9 mouse cellular contexts compared by ENCODE assay signal in genomic region chr11:79963212-79963974, GRCm38 (mm10). TPM values are rescaled to one million over a fixed set of nuclear protein-coding genes. Genes with fewer than 3 reads are reported as not detected.
A peak's percentile ranks its signal among the peaks of the same experiment; 100 is the strongest.
DNase-seq lines count a peak whose midpoint lies in the region; ATAC-seq lines count a peak whose summit lies in the region.
"Had no signal": no experiment of that assay in that cellular context is flagged by ENCODE, and none has a peak within 500 bp of the region (broad histone marks: within the 10 kb centered on the region; RNA-seq: fewer than 3 reads in every experiment).

No protein-coding gene starts in this region.

- peaks cover 12% of the 10 kb centered on the region for H3K4me1 ChIP-seq in kidney, embryonic 15.5 days
- peaks cover 13% of the 10 kb centered on the region for H3K4me1 ChIP-seq in limb, embryonic 10.5 days
- H3K4me1 ChIP-seq in neural tube, embryonic 12.5 days = peaks cover 2% of the 10 kb centered on the region

- no peak overlapping the region for H3K27ac ChIP-seq in kidney, embryonic 15.5 days
- peak overlapping the region; percentile 4; the same call in 1 of the 2 replicates for H3K27ac ChIP-seq in limb, embryonic 10.5 days
- no peak overlapping the region for H3K27ac ChIP-seq in neural tube, embryonic 12.5 days

- ATAC-seq in kidney, embryonic 15.5 days (replicated peaks; ENCODE audit: low FRiP score) = no peak
- no peak for ATAC-seq in neural tube, embryonic 12.5 days (ENCODE audit: low FRiP score, low read depth)

- 0 out of 2 replicates have a peak overlapping the region, but pooled peaks have one; percentile 5 for H3K4me3 ChIP-seq in kidney, embryonic 15.5 days (replicated peaks)
- H3K4me3 ChIP-seq in limb, embryonic 10.5 days = peak overlapping the region; percentile 81
- H3K4me3 ChIP-seq in neural tube, embryonic 12.5 days = no peak overlapping the region

- no peak overlapping the region for H3K9ac ChIP-seq in kidney, embryonic 15.5 days
- H3K9ac ChIP-seq in neural tube, embryonic 12.5 days = no peak overlapping the region

- peaks cover 16% of the 10 kb centered on the region for H3K36me3 ChIP-seq in kidney, embryonic 15.5 days
- peaks cover 23% of the 10 kb centered on the region for H3K36me3 ChIP-seq in limb, embryonic 10.5 days
- peaks cover 12% of the 10 kb centered on the region for H3K36me3 ChIP-seq in neural tube, embryonic 12.5 days

- DNase-seq in kidney, postnatal 25 days = no peak
- peak; percentile 21 for DNase-seq in embryo, embryonic 10 days (ENCODE audit: low spot score)
- no peak for DNase-seq in limb, embryonic 10.5 days (ENCODE audit: low spot score)
- no peak for DNase-seq in adrenal gland, adult 8-10 months
- DNase-seq in adrenal gland, postnatal 4 days (ENCODE audit: low spot score in 2 of 2) = no peak
- no peak for DNase-seq in right cerebral cortex, postnatal 10 days (ENCODE audit: low spot score in 2 of 2)
- DNase-seq: gastrocnemius, postnatal 14 days had no signal

- WGBS in kidney, embryonic 15.5 days = 29% methylated on average over 8 of the region's 8 CpGs
- WGBS in limb, embryonic 10.5 days = 48% methylated on average over 8 of the region's 8 CpGs
- 52% methylated on average over 8 of the region's 8 CpGs for WGBS in neural tube, embryonic 12.5 days

- no peaks in the 10 kb centered on the region for H3K9me3 ChIP-seq in kidney, embryonic 15.5 days (replicated peaks)
- H3K9me3 ChIP-seq in limb, embryonic 10.5 days (replicated peaks) = no peaks in the 10 kb centered on the region
- H3K9me3 ChIP-seq in neural tube, embryonic 12.5 days = no peaks in the 10 kb centered on the region

- H3K4me2 ChIP-seq in kidney, embryonic 15.5 days = peak overlapping the region; percentile 67
- H3K4me2 ChIP-seq in neural tube, embryonic 12.5 days (replicated peaks) = peak overlapping the region; percentile 59

- H3K27me3 ChIP-seq in kidney, embryonic 15.5 days = 0 out of 2 replicates have a peak, but pooled peaks cover 18% of the 10 kb centered on the region
- no peaks in the 10 kb centered on the region for H3K27me3 ChIP-seq in limb, embryonic 10.5 days (ENCODE audit: low read depth, poor library complexity, severe bottlenecking)
- no peaks in the 10 kb centered on the region for H3K27me3 ChIP-seq in neural tube, embryonic 12.5 days (replicated peaks)

RNA-seq across cellular contexts. Expression of gene Utp6, which starts 1.2 kb away (rescaled TPM):
- 50.3 and 55.6 TPM in 2 replicates for polyA plus RNA-seq in kidney, embryonic 15.5 days (2015; fragmentation: Nextera tagmentation; extraction: Ambion mirVana)
- 72.3 and 77.1 TPM in 2 replicates for polyA plus RNA-seq in limb, embryonic 10.5 days (2016; fragmentation: Nextera tagmentation; extraction: Ambion mirVana)
- polyA plus RNA-seq in neural tube, embryonic 12.5 days (2016; fragmentation: Nextera tagmentation; extraction: Ambion mirVana) = 61.6 and 62.6 TPM in 2 replicates
- 10 to 100 TPM; 39.0 to 50.4 (median 46.1) TPM for total RNA-seq in adrenal gland, adult 8-10 months (2022)
- total RNA-seq in adrenal gland, postnatal 4 days (2021) = 10 to 100 TPM; 35.3 to 39.7 TPM

RNA-seq across cellular contexts. Expression of gene Suz12, which starts 29.5 kb away (rescaled TPM):
- 20.9 and 23.7 TPM in 2 replicates for polyA plus RNA-seq in kidney, embryonic 15.5 days (2015; fragmentation: Nextera tagmentation; extraction: Ambion mirVana)
- 21.1 and 22.5 TPM in 2 replicates for polyA plus RNA-seq in limb, embryonic 10.5 days (2016; fragmentation: Nextera tagmentation; extraction: Ambion mirVana)
- polyA plus RNA-seq in neural tube, embryonic 12.5 days (2016; fragmentation: Nextera tagmentation; extraction: Ambion mirVana) = 23.7 and 24.3 TPM in 2 replicates
- 10 to 100 TPM; 42.8 to 53.9 (median 47.1) TPM for total RNA-seq in adrenal gland, adult 8-10 months (2022)
- 10 to 100 TPM; 80.8 to 83.1 TPM for total RNA-seq in adrenal gland, postnatal 4 days (2021)
